Mouse (Mus musculus): Measurements from ENCODE around the gene Spint4. TPM values are rescaled to one million over a fixed set of nuclear protein-coding genes. Genes with fewer than 3 reads are reported as not detected.

Gene Spint4
- not detected in 2 replicates for polyA plus RNA-seq (2012; rRNA removed; ENCODE audit: low replicate concordance)

DNA sequence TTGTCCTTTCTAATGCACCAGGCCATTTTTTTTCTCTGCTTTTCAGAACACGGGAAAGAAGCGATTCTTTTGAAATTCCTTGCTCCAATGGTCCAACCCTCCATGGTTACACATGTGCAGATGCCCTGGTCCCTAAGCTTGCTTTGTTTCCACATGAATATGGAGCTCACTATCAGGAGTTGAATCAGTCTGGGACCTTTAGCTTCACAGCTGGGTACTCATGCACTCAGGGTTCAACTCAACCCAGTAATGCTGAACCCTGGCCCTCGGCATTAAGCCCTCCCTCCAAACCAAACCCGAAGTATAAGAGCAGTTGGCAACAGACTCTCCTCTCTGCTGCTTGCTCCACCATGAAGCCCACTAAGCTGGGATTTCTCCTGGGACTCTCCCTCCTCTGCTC is at the start of gene Spint4:
TSS of gene Spint4 (plus strand) at position 301 of the 400 bp plus-strand sequence.

DNA sequence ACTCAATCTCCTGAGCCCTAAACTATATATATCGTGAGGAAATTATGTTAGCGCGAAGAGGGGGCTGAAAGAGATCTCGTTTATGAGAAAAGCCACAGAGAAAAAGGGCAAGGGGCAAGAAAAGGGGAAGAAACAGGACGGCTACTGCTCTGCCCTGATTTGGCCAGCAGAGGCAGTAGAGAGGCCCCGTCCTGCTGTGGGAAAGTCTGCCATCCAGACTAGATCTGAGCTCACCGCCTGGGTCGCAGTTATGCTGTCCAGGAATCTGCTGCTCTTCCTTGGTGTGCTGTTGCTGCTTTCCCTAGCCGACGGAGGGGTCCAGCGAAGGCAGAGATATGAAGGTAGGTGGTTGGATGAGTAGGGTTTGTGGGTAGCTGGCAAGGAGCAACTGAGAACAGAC is 42.4 kb upstream of the Spint4 start, which contains the start of gene Wfdc10:
TSS of gene Wfdc10 (plus strand) at position 189 of the 400 bp plus-strand sequence.

DNA sequence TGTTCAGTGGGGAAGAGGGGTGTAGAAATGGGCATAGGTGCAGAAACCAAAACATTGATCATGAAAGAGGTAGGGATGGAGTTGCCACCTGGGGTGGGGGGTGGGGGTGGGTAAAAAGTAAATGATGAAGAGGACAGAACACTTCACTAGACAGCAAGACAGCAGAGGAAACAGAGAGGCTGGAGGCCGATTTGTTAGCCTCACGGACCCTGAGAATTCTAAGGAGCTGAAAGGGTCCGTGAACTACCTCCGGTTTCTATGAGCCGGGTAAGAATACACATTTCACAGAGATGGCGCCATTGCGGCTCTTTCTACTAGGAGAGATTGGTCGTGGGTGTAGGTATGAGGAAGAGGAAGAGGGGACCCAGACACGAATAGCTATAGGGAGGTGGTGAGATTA is 41.8 kb upstream of the Spint4 start, which contains the start of gene Wfdc9:
TSS of gene Wfdc9 (minus strand) at position 101 of the 400 bp plus-strand sequence.

DNA sequence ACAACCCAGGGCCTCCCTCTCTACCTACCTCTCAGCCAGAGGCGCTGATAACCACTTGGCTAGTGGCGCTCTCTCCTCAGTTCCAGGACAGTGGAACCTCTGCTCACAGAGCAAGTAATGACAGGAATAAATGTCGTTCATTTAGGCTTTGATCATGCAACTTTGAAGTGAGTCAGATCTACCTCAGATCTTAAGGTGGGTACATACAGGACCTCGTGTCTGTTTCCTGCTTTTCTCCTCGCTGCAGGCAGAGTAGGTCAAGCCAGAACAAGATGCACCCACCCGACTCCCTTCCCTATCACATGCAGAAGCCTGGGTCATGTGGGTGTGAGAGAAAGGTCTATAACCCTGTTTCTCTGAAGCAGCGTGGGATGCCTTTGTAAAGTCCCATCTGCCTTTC is 24.3 kb upstream of the Spint4 start, which contains the start of gene Wfdc11:
TSS of gene Wfdc11 (minus strand) at position 101 of the 400 bp plus-strand sequence.

DNA sequence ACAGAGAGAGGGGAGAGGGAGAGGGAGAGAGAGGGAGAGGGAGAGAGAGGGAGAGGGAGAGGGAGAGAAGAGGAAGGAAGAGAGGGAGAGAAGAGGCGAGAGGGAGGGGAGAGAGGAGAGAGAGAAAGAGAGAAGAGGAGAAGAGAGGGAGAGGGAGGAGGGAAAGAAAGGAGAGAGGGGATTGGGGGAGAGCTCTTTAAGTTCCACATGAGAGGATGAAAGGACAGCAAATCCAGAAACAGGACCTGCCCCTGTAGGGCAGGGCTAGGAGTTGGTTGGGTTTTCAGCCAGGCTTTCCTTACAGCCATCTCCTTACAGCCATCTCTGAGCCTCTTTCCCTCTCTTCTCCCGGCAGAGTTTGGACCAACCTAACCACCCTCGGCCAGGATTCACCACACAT is 13.5 kb upstream of the Spint4 start, which contains the start of gene Wfdc13:
TSS of gene Wfdc13 (plus strand) at position 301 of the 400 bp plus-strand sequence.

DNA sequence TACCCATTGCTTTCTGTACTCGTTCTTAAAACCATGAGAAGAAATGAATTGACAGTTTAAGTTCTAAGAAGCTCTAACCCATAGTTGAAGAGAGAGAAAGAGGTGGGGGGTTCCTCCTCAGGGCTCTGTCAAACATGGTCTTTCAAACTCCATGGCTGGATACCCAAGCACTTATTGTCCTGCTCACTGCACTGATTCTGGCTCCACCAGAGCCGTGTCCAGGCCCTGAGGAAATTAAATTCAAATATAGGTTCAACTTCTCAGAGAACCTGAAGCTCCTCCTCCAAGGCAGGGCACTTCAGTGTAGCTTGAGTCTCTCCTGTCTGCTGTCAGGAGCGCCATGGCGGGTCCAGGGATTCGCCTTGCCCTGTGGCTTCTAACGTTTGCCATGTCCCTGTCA is 16.7 kb downstream of the Spint4 start, which contains the start of gene Spint5:
TSS of gene Spint5 (plus strand) at position 301 of the 400 bp plus-strand sequence.

DNA sequence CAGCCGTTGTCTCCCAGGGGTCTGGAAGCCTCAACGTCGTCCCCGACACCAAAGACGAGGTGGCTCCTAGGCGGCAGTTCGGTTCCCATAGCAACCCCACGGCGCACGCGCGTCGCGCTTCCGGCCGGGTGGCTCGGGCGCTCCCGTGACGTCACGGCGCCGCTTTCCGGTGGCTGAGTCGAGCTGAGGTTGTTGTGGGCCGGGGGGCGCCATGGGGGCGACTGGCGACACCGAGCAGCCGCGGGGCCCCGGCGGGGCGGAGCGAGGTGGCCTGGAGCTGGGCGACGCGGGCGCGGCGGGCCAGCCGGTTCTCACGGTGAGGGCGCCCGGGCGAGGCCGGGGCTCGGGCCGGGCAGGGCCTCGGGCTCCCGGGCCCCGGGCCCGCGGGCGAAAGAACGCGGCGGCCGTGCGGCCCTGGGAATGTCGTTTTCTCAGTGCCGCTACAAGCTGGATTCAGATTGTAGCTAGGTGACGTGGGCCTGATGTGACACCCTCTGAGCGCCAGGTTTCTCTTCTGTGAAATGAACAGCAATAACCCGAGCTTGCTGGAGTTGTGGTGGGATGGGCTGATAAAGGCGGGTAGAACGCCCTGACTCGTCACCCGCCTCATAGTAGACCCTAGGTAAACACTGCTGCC is 47.7 kb downstream of the Spint4 start, which contains the start of the genes Wfdc3 and Dnttip1:
TSS of gene Wfdc3 (minus strand) at position 89 of the 637 bp plus-strand sequence.
TSS of gene Dnttip1 (plus strand) at position 141 of the 637 bp plus-strand sequence.

Other genes starting within 250 kb of the Spint4 start
- gene Sys1, start 241.5 kb upstream of the Spint4 start, polyA plus RNA-seq (2012; rRNA removed; ENCODE audit: low replicate concordance): 117 and 254 TPM in 2 replicates
- gene Gm20458, start 237.5 kb upstream of the Spint4 start, polyA plus RNA-seq (2012; rRNA removed; ENCODE audit: low replicate concordance): 37.3 and 40.5 TPM in 2 replicates
- not detected in 2 replicates for gene Trp53tg5, start 224.8 kb upstream of the Spint4 start, polyA plus RNA-seq (2012; rRNA removed; ENCODE audit: low replicate concordance)
- 16.8 and 38.2 TPM in 2 replicates for gene Dbndd2, start 212.4 kb upstream of the Spint4 start, polyA plus RNA-seq (2012; rRNA removed; ENCODE audit: low replicate concordance)
- gene Pigt, start 201.0 kb upstream of the Spint4 start, polyA plus RNA-seq (2012; rRNA removed; ENCODE audit: low replicate concordance): 120 and 165 TPM in 2 replicates
- gene Wfdc2, start 136.1 kb upstream of the Spint4 start, polyA plus RNA-seq (2012; rRNA removed; ENCODE audit: low replicate concordance): 202 and 262 TPM in 2 replicates
- not detected in 2 replicates for gene Spint3, start 125.0 kb upstream of the Spint4 start, polyA plus RNA-seq (2012; rRNA removed; ENCODE audit: low replicate concordance)
- gene Wfdc6a, start 113.1 kb upstream of the Spint4 start, polyA plus RNA-seq (2012; rRNA removed; ENCODE audit: low replicate concordance): not detected in 2 replicates
- gene Eppin, start 104.9 kb upstream of the Spint4 start, polyA plus RNA-seq (2012; rRNA removed; ENCODE audit: low replicate concordance): not detected in 2 replicates
- not detected in 2 replicates for gene Wfdc6b, start 85.0 kb upstream of the Spint4 start, polyA plus RNA-seq (2012; rRNA removed; ENCODE audit: low replicate concordance)
- gene Wfdc8, start 84.9 kb upstream of the Spint4 start, polyA plus RNA-seq (2012; rRNA removed; ENCODE audit: low replicate concordance): not detected in 2 replicates
- gene Wfdc16, start 59.7 kb upstream of the Spint4 start, polyA plus RNA-seq (2012; rRNA removed; ENCODE audit: low replicate concordance): not detected in 2 replicates
- not detected in 2 replicates for gene Wfdc10, start 42.5 kb upstream of the Spint4 start, polyA plus RNA-seq (2012; rRNA removed; ENCODE audit: low replicate concordance)
- gene Wfdc9, start 41.9 kb upstream of the Spint4 start, polyA plus RNA-seq (2012; rRNA removed; ENCODE audit: low replicate concordance): not detected in 2 replicates
- gene Wfdc11, start 24.4 kb upstream of the Spint4 start, polyA plus RNA-seq (2012; rRNA removed; ENCODE audit: low replicate concordance): not detected in 2 replicates
- gene Wfdc13, start 13.4 kb upstream of the Spint4 start, polyA plus RNA-seq (2012; rRNA removed; ENCODE audit: low replicate concordance): not detected in 2 replicates
- not detected in 2 replicates for gene Spint5, start 16.8 kb downstream of the Spint4 start, polyA plus RNA-seq (2012; rRNA removed; ENCODE audit: low replicate concordance)
- gene Wfdc3, start 47.4 kb downstream of the Spint4 start, polyA plus RNA-seq (2012; rRNA removed; ENCODE audit: low replicate concordance): 0.87 and 2.8 TPM in 2 replicates
- gene Dnttip1, start 47.5 kb downstream of the Spint4 start, polyA plus RNA-seq (2012; rRNA removed; ENCODE audit: low replicate concordance): 13.4 and 63.8 TPM in 2 replicates
- gene Ube2c, start 71.4 kb downstream of the Spint4 start, polyA plus RNA-seq (2012; rRNA removed; ENCODE audit: low replicate concordance): 14.8 and 17.3 TPM in 2 replicates
- 2.1 and 1,412 TPM in 2 replicates for gene Tnnc2, start 81.5 kb downstream of the Spint4 start, polyA plus RNA-seq (2012; rRNA removed; ENCODE audit: low replicate concordance)
- gene Snx21, start 87.3 kb downstream of the Spint4 start, polyA plus RNA-seq (2012; rRNA removed; ENCODE audit: low replicate concordance): 32.9 and 57.5 TPM in 2 replicates
- 36.3 and 58.2 TPM in 2 replicates for gene Acot8, start 106.4 kb downstream of the Spint4 start, polyA plus RNA-seq (2012; rRNA removed; ENCODE audit: low replicate concordance)
- gene Zswim3, start 106.6 kb downstream of the Spint4 start, polyA plus RNA-seq (2012; rRNA removed; ENCODE audit: low replicate concordance): 2.7 and 4.5 TPM in 2 replicates
- gene Zswim1, start 124.2 kb downstream of the Spint4 start, polyA plus RNA-seq (2012; rRNA removed; ENCODE audit: low replicate concordance): 14.4 and 16.0 TPM in 2 replicates
- 0.22 TPM in 1 of 2 replicates, not detected in the other for gene Spata25, start 130.0 kb downstream of the Spint4 start, polyA plus RNA-seq (2012; rRNA removed; ENCODE audit: low replicate concordance)
- gene Ctsa, start 134.4 kb downstream of the Spint4 start, polyA plus RNA-seq (2012; rRNA removed; ENCODE audit: low replicate concordance): 329 and 398 TPM in 2 replicates
- gene Neurl2, start 135.0 kb downstream of the Spint4 start, polyA plus RNA-seq (2012; rRNA removed; ENCODE audit: low replicate concordance): 11.2 and 17.7 TPM in 2 replicates
- 327 and 423 TPM in 2 replicates for gene Pltp, start 159.2 kb downstream of the Spint4 start, polyA plus RNA-seq (2012; rRNA removed; ENCODE audit: low replicate concordance)
- gene Pcif1, start 180.8 kb downstream of the Spint4 start, polyA plus RNA-seq (2012; rRNA removed; ENCODE audit: low replicate concordance): 28.2 and 59.8 TPM in 2 replicates
- 33.2 and 49.0 TPM in 2 replicates for gene Zfp335, start 213.3 kb downstream of the Spint4 start, polyA plus RNA-seq (2012; rRNA removed; ENCODE audit: low replicate concordance)
- 21.9 and 24.5 TPM in 2 replicates for gene Mmp9, start 242.3 kb downstream of the Spint4 start, polyA plus RNA-seq (2012; rRNA removed; ENCODE audit: low replicate concordance)

All from mammary gland, adult 2 months (tissue).